Mouse (Mus musculus) urinary bladder, postnatal 25 days (tissue): ENCODE measurements at regions not wholly inside any gene's neighbourhood (a gene's known extent, or its start where the extent isn't known, plus 50 kb on each side); places are given as distances from the start of the nearest gene placed in this dataset.

Experiments used
- DNase-seq: peaks from one replicate; pipeline ENCODE4 v3.0.0; 2022; ENCODE audit warnings: low spot score

- DNase-seq = no peak
Observed at GRCm38 (mm10) chr2:159019921-159020534, 225.4 kb downstream of the Dhx35 start.

- DNase-seq = no peak
Observed at GRCm38 (mm10) chr2:159032147-159032546, 237.5 kb downstream of the Dhx35 start.

- no peak for DNase-seq
Observed at GRCm38 (mm10) chr2:159039916-159040315, 245.3 kb downstream of the Dhx35 start.

- no peak for DNase-seq
Observed at GRCm38 (mm10) chr2:159053534-159053933, 258.9 kb downstream of the Dhx35 start.

- DNase-seq = peak; percentile 69
Observed at GRCm38 (mm10) chr2:159053936-159054335, 259.3 kb downstream of the Dhx35 start.

- DNase-seq = no peak
Observed at GRCm38 (mm10) chr2:159054451-159054850, 259.8 kb downstream of the Dhx35 start.

- no peak for DNase-seq
Observed at GRCm38 (mm10) chr2:159055780-159056179, 261.2 kb downstream of the Dhx35 start.

- DNase-seq = no peak
Observed at GRCm38 (mm10) chr2:159056960-159057359, 262.4 kb downstream of the Dhx35 start.

GRCm38 (mm10) chr2:159057506-159057905 is 262.9 kb downstream of the Dhx35 start:
- DNase-seq = no peak

GRCm38 (mm10) chr2:159062266-159062665 is 267.7 kb downstream of the Dhx35 start:
- no peak for DNase-seq

GRCm38 (mm10) chr2:159062666-159063065 is 268.1 kb downstream of the Dhx35 start:
- DNase-seq = no peak

GRCm38 (mm10) chr2:159064403-159064970 is 269.9 kb downstream of the Dhx35 start:
- no peak for DNase-seq

- no peak for DNase-seq
Observed at GRCm38 (mm10) chr2:159067506-159067905, 272.9 kb downstream of the Dhx35 start.

GRCm38 (mm10) chr2:159068303-159069020 is 273.9 kb downstream of the Dhx35 start:
- DNase-seq = no peak

GRCm38 (mm10) chr2:159069180-159069579 is 274.6 kb downstream of the Dhx35 start:
- no peak for DNase-seq

GRCm38 (mm10) chr2:159072997-159073690 is 278.5 kb downstream of the Dhx35 start:
- no peak for DNase-seq

- no peak for DNase-seq
Observed at GRCm38 (mm10) chr2:159079836-159080235, 285.2 kb downstream of the Dhx35 start.

- no peak for DNase-seq
Observed at GRCm38 (mm10) chr2:159080784-159081544, 286.4 kb downstream of the Dhx35 start.

GRCm38 (mm10) chr2:159086836-159087235 is 292.2 kb downstream of the Dhx35 start:
- DNase-seq = no peak

GRCm38 (mm10) chr2:159088196-159088595 is 293.6 kb downstream of the Dhx35 start:
- no peak for DNase-seq

- no peak for DNase-seq
Observed at GRCm38 (mm10) chr2:159096667-159097066, 302.1 kb downstream of the Dhx35 start.

GRCm38 (mm10) chr2:159134042-159134441 is 339.4 kb downstream of the Dhx35 start:
- no peak for DNase-seq
